Mouse (Mus musculus) MEL (cell line): ENCODE results near the gene Gjc1. TPM values are rescaled to one million over a fixed set of nuclear protein-coding genes. Genes with fewer than 3 reads are reported as not detected.

Experiments used
- DNase-seq: peaks from one replicate; pipeline ENCODE4 v3.0.0; 2011; ENCODE audit warnings: low read depth, low spot score
- H3K27ac ChIP-seq: 2 replicates; pipeline ENCODE4 v1.5.1; 2012; ENCODE audit warnings: low read depth, mild to moderate bottlenecking, control low read depth, low read length, moderate library complexity; ENCODE audit not compliant: control insufficient read depth
- H3K27me3 ChIP-seq, 2 experiments: fragments of 150-350 bp in 1 of 2; sonication (generic) in 1 of 2; 2 replicates each; pipeline ENCODE4 v1.6.1; 2012; ENCODE audit warnings: low read length in 2 of 2, mild to moderate bottlenecking in 2 of 2, improper control_type of control experiment in 1 of 2, moderate library complexity in 1 of 2; ENCODE audit not compliant: insufficient read depth in 2 of 2, control insufficient read depth in 1 of 2
- H3K36me3 ChIP-seq, 2 experiments: 2 replicates each; pipeline ENCODE4 v1.6.1; 2012 to 2014; ENCODE audit warnings: low read length in 2 of 2, improper control_type of control experiment in 1 of 2, inconsistent platforms in 1 of 2, mild to moderate bottlenecking in 1 of 2; ENCODE audit not compliant: insufficient read depth in 2 of 2, control insufficient read depth in 1 of 2
- H3K4me1 ChIP-seq, 2 experiments: fragments of 150-350 bp in 1 of 2; sonication (generic) in 1 of 2; 2 replicates each; pipeline ENCODE4 v1.6.1; 2012; ENCODE audit warnings: low read length in 2 of 2, improper control_type of control experiment in 1 of 2, mild to moderate bottlenecking in 1 of 2; ENCODE audit not compliant: insufficient read depth in 2 of 2, control insufficient read depth in 1 of 2
- H3K4me3 ChIP-seq, 2 experiments: fragments of 150-350 bp in 1 of 2; sonication (generic) in 1 of 2; 2 replicates each; pipeline ENCODE4 v1.5.1; 2012; ENCODE audit warnings: low read depth in 2 of 2, low read length in 2 of 2, mild to moderate bottlenecking in 2 of 2, moderate library complexity in 2 of 2, control low read depth in 1 of 2, improper control_type of control experiment in 1 of 2; ENCODE audit not compliant: control insufficient read depth in 1 of 2, insufficient read depth in 1 of 2
- H3K79me2 ChIP-seq: 2 replicates; pipeline ENCODE4 v1.6.1; 2012; ENCODE audit warnings: mild to moderate bottlenecking, low read length, moderate library complexity; ENCODE audit not compliant: control insufficient read depth, poor library complexity, insufficient read depth
- H3K9ac ChIP-seq: 2 replicates; pipeline ENCODE4 v1.6.1; 2012; ENCODE audit warnings: low read depth, mild to moderate bottlenecking, control low read depth, low read length, moderate library complexity; ENCODE audit not compliant: control insufficient read depth, poor library complexity, severe bottlenecking
- H3K9me3 ChIP-seq: fragments of 150-350 bp; sonication (generic); replicated peaks from 2 replicates; pipeline ENCODE4 v1.6.1; 2012; ENCODE audit warnings: mild to moderate bottlenecking, low read length, improper control_type of control experiment, moderate library complexity; ENCODE audit not compliant: insufficient read depth
- BHLHE40 ChIP-seq: IDR thresholded peaks from 2 replicates; pipeline ENCODE4 v1.6.1; 2012; ENCODE audit warnings: low read depth, mild to moderate bottlenecking, inconsistent platforms, low read length, improper control_type of control experiment, borderline replicate concordance
- CHD1 ChIP-seq: IDR thresholded peaks from 2 replicates; pipeline ENCODE4 v1.6.1; 2012; ENCODE audit warnings: low read depth, mild to moderate bottlenecking, inconsistent platforms, low read length, improper control_type of control experiment
- CHD2 ChIP-seq: IDR thresholded peaks from 2 replicates; pipeline ENCODE4 v1.6.1; 2011; ENCODE audit warnings: low read length, improper control_type of control experiment
- CTCF ChIP-seq, 3 experiments: IDR thresholded peaks in 2 of 3; conservative IDR thresholded peaks in 1 of 3; 2 replicates each; pipeline ENCODE4 v1.5.1; 2011 to 2012; ENCODE audit warnings: low read length in 3 of 3, low read depth in 2 of 3, mild to moderate bottlenecking in 2 of 3, improper control_type of control experiment in 1 of 3, inconsistent platforms in 1 of 3, mixed read lengths in 1 of 3, moderate library complexity in 1 of 3; ENCODE audit not compliant: control insufficient read depth in 1 of 3, insufficient read depth in 1 of 3, poor library complexity in 1 of 3, severe bottlenecking in 1 of 3
- E2F4 ChIP-seq: IDR thresholded peaks from 2 replicates; pipeline ENCODE4 v1.6.1; 2011; ENCODE audit warnings: low read depth, low read length, improper control_type of control experiment, borderline replicate concordance
- ELF1 ChIP-seq: IDR thresholded peaks from 2 replicates; pipeline ENCODE4 v1.6.1; 2014; ENCODE audit warnings: low read depth, mild to moderate bottlenecking, inconsistent platforms, low read length, improper control_type of control experiment, moderate library complexity
- EP300 ChIP-seq, 2 experiments: IDR thresholded peaks; 2 replicates each; pipeline ENCODE4 v1.6.1; 2011; ENCODE audit warnings: improper control_type of control experiment in 2 of 2, low read length in 2 of 2, low read depth in 1 of 2, mild to moderate bottlenecking in 1 of 2
- ETS1 ChIP-seq: IDR thresholded peaks from 2 replicates; pipeline ENCODE4 v1.6.1; 2012; ENCODE audit warnings: low read depth, mild to moderate bottlenecking, inconsistent platforms, low read length, improper control_type of control experiment, moderate library complexity
- GABPA ChIP-seq: IDR thresholded peaks from 2 replicates; pipeline ENCODE4 v1.6.1; 2012; ENCODE audit warnings: low read depth, mild to moderate bottlenecking, inconsistent platforms, low read length, improper control_type of control experiment, moderate library complexity
- GATA1 ChIP-seq: IDR thresholded peaks from 2 replicates; pipeline ENCODE4 v1.6.1; 2011; ENCODE audit warnings: low read depth, low read length, improper control_type of control experiment
- HCFC1 ChIP-seq: IDR thresholded peaks from 2 replicates; pipeline ENCODE4 v1.6.1; 2012; ENCODE audit warnings: low read depth, mild to moderate bottlenecking, inconsistent platforms, low read length, improper control_type of control experiment, moderate library complexity
- JUND ChIP-seq: IDR thresholded peaks from 2 replicates; pipeline ENCODE4 v1.6.1; 2011; ENCODE audit warnings: low read depth, mild to moderate bottlenecking, improper control_type of control experiment, low read length
- KAT2A ChIP-seq: conservative IDR thresholded peaks from 2 replicates; pipeline ENCODE4 v1.6.1; 2012; ENCODE audit warnings: low read depth, low read length, improper control_type of control experiment, inconsistent platforms
- MAFK ChIP-seq: IDR thresholded peaks from 2 replicates; pipeline ENCODE4 v1.6.1; 2011; ENCODE audit warnings: low read depth, mild to moderate bottlenecking, low read length, improper control_type of control experiment, borderline replicate concordance
- MAX ChIP-seq: IDR thresholded peaks from 2 replicates; pipeline ENCODE4 v1.6.1; 2011; ENCODE audit warnings: low read length, improper control_type of control experiment
- MAZ ChIP-seq: IDR thresholded peaks from 2 replicates; pipeline ENCODE4 v1.6.1; 2012; ENCODE audit warnings: low read depth, mild to moderate bottlenecking, inconsistent platforms, low read length, improper control_type of control experiment
- MEF2A ChIP-seq: IDR thresholded peaks from 2 replicates; pipeline ENCODE4 v1.6.1; 2014; ENCODE audit warnings: low read depth, mild to moderate bottlenecking, inconsistent platforms, low read length, improper control_type of control experiment; ENCODE audit not compliant: poor library complexity, insufficient replicate concordance, severe bottlenecking; ENCODE audit errors: extremely low read depth
- MYB ChIP-seq: IDR thresholded peaks from 2 replicates; pipeline ENCODE4 v1.6.1; 2011; ENCODE audit warnings: mild to moderate bottlenecking, low read depth, low read length, improper control_type of control experiment
- MYC ChIP-seq: IDR thresholded peaks from 2 replicates; pipeline ENCODE4 v1.6.1; 2011; ENCODE audit warnings: low read depth, mild to moderate bottlenecking, low read length, improper control_type of control experiment, moderate library complexity
- POLR2A ChIP-seq, 2 experiments: IDR thresholded peaks; 2 replicates each; pipeline ENCODE4 v1.6.1; 2011 to 2012; ENCODE audit warnings: low read length in 2 of 2, mild to moderate bottlenecking in 2 of 2, control low read depth in 1 of 2, improper control_type of control experiment in 1 of 2, low read depth in 1 of 2, moderate library complexity in 1 of 2; ENCODE audit not compliant: control insufficient read depth in 1 of 2, insufficient read depth in 1 of 2, poor library complexity in 1 of 2
- POLR2AphosphoS2 ChIP-seq: IDR thresholded peaks from 2 replicates; pipeline ENCODE4 v1.6.1; 2011; ENCODE audit warnings: low read length, improper control_type of control experiment
- POLR2AphosphoS5 ChIP-seq: IDR thresholded peaks from 2 replicates; pipeline ENCODE4 v1.6.1; 2012; ENCODE audit warnings: low read depth, borderline replicate concordance, mild to moderate bottlenecking, inconsistent platforms, low read length, moderate library complexity, mixed read lengths
- RAD21 ChIP-seq: IDR thresholded peaks from 2 replicates; pipeline ENCODE4 v1.6.1; 2011; ENCODE audit warnings: mild to moderate bottlenecking, low read depth, low read length, improper control_type of control experiment
- RCOR1 ChIP-seq: IDR thresholded peaks from 2 replicates; pipeline ENCODE4 v1.6.1; 2012; ENCODE audit warnings: low read depth, mild to moderate bottlenecking, inconsistent platforms, low read length, improper control_type of control experiment
- SIN3A ChIP-seq: IDR thresholded peaks from 2 replicates; pipeline ENCODE4 v1.6.1; 2012; ENCODE audit warnings: low read length, improper control_type of control experiment, inconsistent platforms
- SMC3 ChIP-seq: IDR thresholded peaks from 2 replicates; pipeline ENCODE4 v1.6.1; 2011; ENCODE audit warnings: low read depth, low read length, improper control_type of control experiment
- TAL1 ChIP-seq: IDR thresholded peaks from 2 replicates; pipeline ENCODE4 v1.6.1; 2012; ENCODE audit warnings: mild to moderate bottlenecking, inconsistent platforms, low read length, moderate library complexity, mixed read lengths
- TBP ChIP-seq: IDR thresholded peaks from 2 replicates; pipeline ENCODE4 v1.8.0; 2011; ENCODE audit warnings: low read depth, low read length, improper control_type of control experiment
- TCF12 ChIP-seq: IDR thresholded peaks from 2 replicates; pipeline ENCODE4 v1.6.1; 2014; ENCODE audit warnings: low read depth, mild to moderate bottlenecking, inconsistent platforms, low read length, improper control_type of control experiment, moderate library complexity
- USF1 ChIP-seq: IDR thresholded peaks from 2 replicates; pipeline ENCODE4 v1.6.1; 2014; ENCODE audit warnings: low read depth, mild to moderate bottlenecking, inconsistent platforms, low read length, improper control_type of control experiment, moderate library complexity
- USF2 ChIP-seq, 2 experiments: IDR thresholded peaks; 2 replicates each; pipeline ENCODE4 v1.6.1; 2011 to 2012; ENCODE audit warnings: improper control_type of control experiment in 2 of 2, low read length in 2 of 2, borderline replicate concordance in 1 of 2, inconsistent platforms in 1 of 2, low read depth in 1 of 2, mild to moderate bottlenecking in 1 of 2; ENCODE audit not compliant: insufficient read depth in 1 of 2
- ZC3H11A ChIP-seq: IDR thresholded peaks from 2 replicates; pipeline ENCODE4 v1.6.1; 2012; ENCODE audit warnings: low read depth, mild to moderate bottlenecking, inconsistent platforms, low read length, improper control_type of control experiment
- ZKSCAN1 ChIP-seq: IDR thresholded peaks from 2 replicates; pipeline ENCODE4 v1.6.1; 2012; ENCODE audit warnings: low read depth, mild to moderate bottlenecking, inconsistent platforms, low read length, improper control_type of control experiment, moderate library complexity
- ZMIZ1 ChIP-seq: IDR thresholded peaks from 2 replicates; pipeline ENCODE4 v1.6.1; 2012; ENCODE audit warnings: low read depth, mild to moderate bottlenecking, inconsistent platforms, low read length, improper control_type of control experiment, moderate library complexity
- ZNF384 ChIP-seq: IDR thresholded peaks from 2 replicates; pipeline ENCODE4 v1.6.1; 2012; ENCODE audit warnings: low read depth, mild to moderate bottlenecking, inconsistent platforms, low read length, improper control_type of control experiment
- polyA plus RNA-seq, 2 experiments: library from polyadenylated mRNA; stranded (reverse) in 1 of 2; unstranded in 1 of 2; fragments of >175 nt in 1 of 2; fragments of >200 nt in 1 of 2; gene quantifications; 2 replicates each; pipeline versions ENCODE4 v1.2.1 to v1.2.4; 2012; ENCODE audit warnings: low replicate concordance in 2 of 2, low read depth in 1 of 2; ENCODE audit not compliant: insufficient read length in 2 of 2, insufficient read depth in 1 of 2, missing spikeins in 1 of 2
- total RNA-seq: library from RNA; depleted of rRNA; stranded (reverse); fragments of 300-350 nt; gene quantifications from 2 replicates; pipeline ENCODE4 v1.2.3, GENCODE M21; 2012

Gene Gjc1
- total and polyA plus RNA-seq, 3 experiments: not detected

DNA sequence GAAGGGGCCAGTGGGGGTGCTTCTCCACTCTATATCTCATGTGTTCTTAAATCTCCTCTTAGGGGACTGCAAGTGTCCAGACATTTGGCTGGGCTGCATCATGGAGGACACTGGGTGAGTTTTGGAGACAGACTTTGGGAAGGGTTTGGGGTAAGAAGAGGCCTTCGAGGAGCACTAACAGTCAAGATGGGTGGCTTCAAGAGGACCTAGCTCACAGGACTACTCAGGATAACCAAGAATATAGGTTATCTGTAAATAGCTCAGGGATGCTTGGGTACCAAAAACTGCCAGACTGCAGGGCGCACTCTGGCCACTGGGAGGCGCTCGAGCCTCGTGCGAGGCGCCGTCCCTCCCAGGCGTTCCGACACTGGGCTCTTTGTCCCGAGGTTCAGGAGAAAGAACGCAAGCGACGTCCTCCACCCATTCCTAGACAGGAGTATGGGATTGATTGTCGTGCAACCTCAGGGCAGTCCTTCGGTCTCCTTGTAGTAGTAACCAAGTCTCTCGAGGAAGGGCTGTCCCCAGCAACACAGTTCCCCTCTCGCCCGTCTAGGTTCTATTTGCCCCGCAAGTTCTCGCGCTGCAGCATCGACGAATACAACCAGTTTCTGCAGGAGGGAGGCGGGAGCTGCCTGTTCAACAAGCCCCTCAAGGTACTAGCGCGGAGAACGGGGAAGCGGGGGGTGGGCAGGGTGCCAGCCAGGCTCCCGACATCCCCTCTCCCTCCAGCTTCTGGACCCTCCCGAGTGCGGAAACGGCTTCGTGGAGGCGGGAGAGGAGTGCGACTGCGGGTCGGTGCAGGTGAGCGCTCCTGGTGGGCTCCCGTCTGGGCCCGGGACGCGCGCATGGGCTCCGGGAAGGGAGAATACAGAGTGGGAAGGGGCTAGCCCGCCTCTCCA is 45.5 kb downstream of the Gjc1 start:
- Histone ChIP-seq H3K9me3 (no peaks in the 10 kb centered on the region), H3K27ac (no peak overlapping the region), H3K36me3 (no peaks in the 10 kb centered on the region), H3K9ac (peak overlapping the region; percentile 38; the same call in 1 of the 2 replicates), H3K27me3 (peaks cover 0 to 3% of the 10 kb centered on the region in 2 experiments; a peak in 1 of 4 replicates), H3K79me2 (no peaks in the 10 kb centered on the region), H3K4me1 (peaks cover 0 to 10% of the 10 kb centered on the region in 2 experiments; a peak in 2 of 4 replicates), H3K4me3 (peak overlapping the region; percentile 22 to 44)
- peak; percentile 86 for DNase-seq
- TF ChIP-seq MAX (no peak), GABPA (no peak), MYB (no peak), USF1 (no peak), ZNF384 (no peak), TCF12 (no peak), MEF2A (no peak), POLR2AphosphoS5 (no peak), EP300 (IDR thresholded peaks at IDR 0.05; ENCODE audit: low read depth in 1 of 2, low read length in 2 of 2) (no peak), USF2 (IDR thresholded peaks at IDR 0.05; ENCODE audit: borderline replicate concordance in 1 of 2, insufficient read depth in 1 of 2, low read depth in 1 of 2, low read length in 2 of 2) (0 out of 4 replicates have a peak, but pooled peaks of 1 of the 2 experiments have one; percentile 3), MYC (peak; percentile 57), KAT2A (no peak), RCOR1 (0 out of 2 replicates have a peak, but pooled peaks have one; percentile 41), ZC3H11A (peak; percentile 88), SIN3A (peak; percentile 12; the same call in 1 of the 2 replicates), ELF1 (peak; percentile 25; the same call in 1 of the 2 replicates), JUND (no peak), POLR2AphosphoS2 (no peak), CHD2 (no peak), MAZ (no peak), ZKSCAN1 (0 out of 2 replicates have a peak, but pooled peaks have one; percentile 12), BHLHE40 (no peak), TAL1 (no peak), MAFK (no peak), POLR2A (IDR thresholded peaks at IDR 0.05; ENCODE audit: control insufficient read depth in 1 of 2, insufficient read depth in 1 of 2, low read depth in 1 of 2, low read length in 2 of 2, poor library complexity in 1 of 2) (no peak), E2F4 (no peak), HCFC1 (0 out of 2 replicates have a peak, but pooled peaks have one; percentile 38), TBP (no peak), ETS1 (no peak), CHD1 (no peak), GATA1 (no peak), CTCF (IDR thresholded peaks at IDR 0.05 in 2 of 3, conservative IDR thresholded peaks at IDR 0.05 in 1 of 3; ENCODE audit: control insufficient read depth in 1 of 3, insufficient read depth in 1 of 3, low read depth in 2 of 3, low read length in 3 of 3, poor library complexity in 1 of 3, severe bottlenecking in 1 of 3) (peak; percentile 99), RAD21 (peak; percentile 99), SMC3 (peak; percentile 86), ZMIZ1 (no peak)
